Mouse (Mus musculus) hindbrain, embryonic 11.5 days (tissue): ENCODE measurements around the gene Dpp6. TPM values are rescaled to one million over a fixed set of nuclear protein-coding genes. Genes with fewer than 3 reads are reported as not detected.

Source experiments
- ATAC-seq: fragments of 200-750 bp; cut with Nextera tagmentation; 2 replicates; pipeline ENCODE4 v1.8.0; 2017; ENCODE audit warnings: mild to moderate bottlenecking, moderate TSS enrichment, moderate library complexity; ENCODE audit not compliant: low FRiP score
- DNase-seq: peaks from one replicate; pipeline ENCODE4 v3.0.0-alpha.2; 2015; ENCODE audit warnings: low spot score
- H3K27ac ChIP-seq: fragments of 300-500 bp; sonication (generic); 2 replicates; pipeline ENCODE4 v1.5.1; 2014; ENCODE audit warnings: mild to moderate bottlenecking, low read depth, low read length
- H3K27me3 ChIP-seq: fragments of 300-500 bp; sonication (generic); 2 replicates; pipeline ENCODE4 v1.6.1; 2014; ENCODE audit warnings: mild to moderate bottlenecking, low read length, moderate library complexity, mixed read lengths; ENCODE audit not compliant: control insufficient read depth, insufficient read depth
- H3K36me3 ChIP-seq: fragments of 300-500 bp; sonication (generic); 2 replicates; pipeline ENCODE4 v1.6.1; 2014; ENCODE audit warnings: mild to moderate bottlenecking, low read length, moderate library complexity, mixed read lengths; ENCODE audit not compliant: control insufficient read depth, insufficient read depth
- H3K4me1 ChIP-seq: fragments of 300-500 bp; sonication (generic); replicated peaks from 2 replicates; pipeline ENCODE4 v1.6.1; 2014; ENCODE audit warnings: low read length, mixed read lengths; ENCODE audit not compliant: control insufficient read depth, insufficient read depth
- H3K4me2 ChIP-seq: fragments of 300-500 bp; sonication (generic); replicated peaks from 2 replicates; pipeline ENCODE4 v1.6.1; 2014; ENCODE audit warnings: mild to moderate bottlenecking, low read depth, low read length
- H3K4me3 ChIP-seq: fragments of 300-500 bp; sonication (generic); 2 replicates; pipeline ENCODE4 v1.5.1; 2014; ENCODE audit warnings: low read depth, low read length
- H3K9ac ChIP-seq: fragments of 300-500 bp; sonication (generic); 2 replicates; pipeline ENCODE4 v1.6.1; 2014; ENCODE audit warnings: low read depth, low read length
- H3K9me3 ChIP-seq: fragments of 300-500 bp; sonication (generic); 2 replicates; pipeline ENCODE4 v1.6.1; 2016; ENCODE audit warnings: low read length; ENCODE audit not compliant: control insufficient read depth
- WGBS: fragments of 180-500 bp; shearing (Covaris S2); extraction: QIAGEN DNeasy Blood & Tissue Kit; methylation state at CpG from one replicate; pipeline ENCODE4 v1.1.7; 2014; 5-methylcytosine and 5-hydroxymethylcytosine counted together
- polyA plus RNA-seq: library from polyadenylated mRNA; unstranded; fragments of >200 nt; fragmentation: Nextera tagmentation; extraction: Ambion mirVana; gene quantifications from 2 replicates; pipeline ENCODE4 v1.2.1, GENCODE M21; 2014

Dpp6 gene
- polyA plus RNA-seq, 1 experiment from 2014 or later, result 13.8 TPM

DNA sequence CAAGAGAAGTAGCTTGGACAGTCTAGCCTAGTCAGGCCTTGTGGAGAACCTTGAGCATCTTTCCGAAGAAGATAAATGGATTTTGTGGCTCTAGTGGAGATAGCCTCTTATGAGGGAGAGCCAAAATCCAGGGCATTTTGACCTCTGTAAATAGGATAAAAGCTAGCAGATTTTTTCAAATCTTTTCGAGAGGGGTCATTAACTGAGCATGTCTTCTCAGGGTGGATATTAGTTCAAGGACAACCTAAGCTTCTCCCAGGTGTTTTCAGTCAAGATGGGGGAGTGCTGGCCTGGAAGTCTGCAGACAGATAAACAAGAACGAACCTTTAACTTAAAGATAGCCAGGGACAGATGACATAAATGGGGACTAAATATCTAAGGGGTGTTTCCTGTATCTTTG, 581.4 kb downstream of the Dpp6 start:
- DNase-seq (no peak), ATAC-seq (no peak)
- no peaks in the 10 kb centered on the region for H3K36me3 ChIP-seq
- no peak overlapping the region for H3K4me3 ChIP-seq
- no peak overlapping the region for H3K4me2 ChIP-seq
- no peaks in the 10 kb centered on the region for H3K27me3 ChIP-seq
- no peaks in the 10 kb centered on the region for H3K4me1 ChIP-seq
- WGBS, result 90% methylated on average over 3 of the region's 3 CpGs
- H3K9me3 ChIP-seq, result no peaks in the 10 kb centered on the region
- H3K27ac ChIP-seq, result no peak overlapping the region
- no peak overlapping the region for H3K9ac ChIP-seq

DNA sequence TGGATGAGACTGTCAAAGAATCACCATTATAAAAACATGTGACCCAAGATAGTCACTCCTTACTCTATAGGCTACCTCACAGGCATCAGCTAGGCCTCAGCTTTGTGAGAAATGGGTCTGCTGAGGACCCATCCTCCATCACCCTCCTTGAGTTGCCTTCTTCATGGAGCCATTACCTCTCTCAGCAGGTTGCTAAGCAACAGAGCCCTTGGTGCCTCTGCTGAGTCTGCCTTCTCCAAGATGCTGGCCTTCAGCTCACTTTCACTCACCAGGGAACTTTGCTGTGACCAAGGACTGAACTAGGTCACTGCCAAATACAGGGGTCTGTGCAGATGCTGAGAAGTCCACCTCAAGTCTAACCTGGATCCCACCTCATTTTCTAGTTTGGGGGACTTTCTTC, 582.1 kb downstream of the Dpp6 start:
- Histone ChIP-seq H3K27ac (no peak overlapping the region), H3K9me3 (no peaks in the 10 kb centered on the region), H3K9ac (no peak overlapping the region), H3K4me3 (no peak overlapping the region), H3K36me3 (no peaks in the 10 kb centered on the region), H3K4me1 (no peaks in the 10 kb centered on the region), H3K4me2 (no peak overlapping the region), H3K27me3 (no peaks in the 10 kb centered on the region)
- ATAC-seq, result no peak
- no peak for DNase-seq

DNA sequence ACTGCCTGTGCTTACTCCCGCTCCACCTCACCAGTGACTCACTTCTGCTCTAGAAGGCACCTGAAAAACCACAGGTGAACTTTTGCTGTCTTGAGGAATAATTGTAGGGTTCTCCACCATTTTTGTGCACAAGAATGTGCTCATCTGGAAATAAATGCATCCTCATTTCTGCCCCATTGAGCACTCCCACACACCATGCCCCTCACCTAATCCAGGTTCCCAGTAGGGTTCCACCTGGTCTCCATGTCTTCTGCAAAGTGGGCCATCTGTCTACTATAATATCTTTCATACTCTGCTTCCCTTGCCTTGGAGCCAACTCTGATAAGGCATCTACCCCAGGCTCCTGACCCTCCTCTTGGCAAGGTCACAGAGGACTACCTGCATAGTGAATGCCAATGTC, 585.6 kb downstream of the Dpp6 start:
- 100% methylated on average over 1 of the region's 1 CpGs for whole genome bisulfite sequencing
- Histone ChIP-seq H3K27me3 (no peaks in the 10 kb centered on the region), H3K9me3 (no peaks in the 10 kb centered on the region), H3K9ac (no peak overlapping the region), H3K4me3 (no peak overlapping the region), H3K4me1 (no peaks in the 10 kb centered on the region), H3K4me2 (no peak overlapping the region), H3K36me3 (no peaks in the 10 kb centered on the region), H3K27ac (no peak overlapping the region)
- DNase-seq (no peak), ATAC-seq (no peak)

DNA sequence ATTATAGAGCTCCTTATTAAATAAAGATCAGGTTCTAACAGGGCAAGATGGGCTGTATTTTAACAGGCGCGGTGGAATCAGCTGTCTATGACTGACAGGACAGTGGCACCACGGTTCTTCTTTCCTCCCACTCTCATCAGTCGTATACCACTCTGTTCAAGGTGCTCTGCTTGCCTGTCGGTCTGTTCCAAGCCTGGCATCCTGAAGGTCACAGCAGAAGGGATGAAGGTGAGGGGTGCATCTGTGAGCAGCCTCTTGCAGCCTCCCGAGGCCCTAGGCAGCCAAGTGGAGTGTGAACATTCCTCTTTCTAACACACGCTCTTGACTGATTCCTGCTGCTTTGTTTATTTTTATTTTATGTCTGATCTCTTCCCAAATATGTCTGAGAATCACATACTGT, 591.9 kb downstream of the Dpp6 start:
- Histone ChIP-seq H3K4me3 (no peak overlapping the region), H3K4me2 (no peak overlapping the region), H3K27me3 (no peaks in the 10 kb centered on the region), H3K27ac (no peak overlapping the region), H3K9ac (no peak overlapping the region), H3K4me1 (no peaks in the 10 kb centered on the region), H3K36me3 (no peaks in the 10 kb centered on the region), H3K9me3 (no peaks in the 10 kb centered on the region)
- WGBS, result 82% methylated on average over 7 of the region's 7 CpGs
- DNase-seq, result no peak
- ATAC-seq, result no peak

DNA sequence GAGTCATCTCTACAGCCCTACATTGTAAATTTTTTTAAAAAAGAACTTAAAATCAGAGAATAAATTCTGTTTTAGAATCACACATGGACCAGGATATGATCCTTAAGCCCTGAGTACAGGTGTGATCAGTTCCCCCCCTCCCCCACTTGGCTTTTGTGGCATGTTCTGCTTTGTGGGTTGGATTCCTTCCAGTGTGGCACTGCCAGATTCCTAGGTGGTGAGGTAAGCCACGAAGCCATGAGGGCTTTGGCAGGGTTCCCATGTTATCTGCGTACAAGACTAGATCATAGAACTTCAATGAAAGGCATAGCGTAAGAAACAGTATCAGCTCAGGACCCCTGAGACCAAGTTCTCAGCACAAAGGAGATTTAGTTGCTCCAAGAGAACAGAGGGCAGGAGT, 596.0 kb downstream of the Dpp6 start:
- H3K4me3 ChIP-seq, result no peak overlapping the region
- DNase-seq (no peak), ATAC-seq (no peak)
- 85% methylated on average over 3 of the region's 3 CpGs for WGBS
- no peaks in the 10 kb centered on the region for H3K36me3 ChIP-seq
- no peak overlapping the region for H3K4me2 ChIP-seq
- no peaks in the 10 kb centered on the region for H3K9me3 ChIP-seq
- H3K4me1 ChIP-seq, result no peaks in the 10 kb centered on the region
- no peaks in the 10 kb centered on the region for H3K27me3 ChIP-seq
- no peak overlapping the region for H3K9ac ChIP-seq
- H3K27ac ChIP-seq, result no peak overlapping the region

DNA sequence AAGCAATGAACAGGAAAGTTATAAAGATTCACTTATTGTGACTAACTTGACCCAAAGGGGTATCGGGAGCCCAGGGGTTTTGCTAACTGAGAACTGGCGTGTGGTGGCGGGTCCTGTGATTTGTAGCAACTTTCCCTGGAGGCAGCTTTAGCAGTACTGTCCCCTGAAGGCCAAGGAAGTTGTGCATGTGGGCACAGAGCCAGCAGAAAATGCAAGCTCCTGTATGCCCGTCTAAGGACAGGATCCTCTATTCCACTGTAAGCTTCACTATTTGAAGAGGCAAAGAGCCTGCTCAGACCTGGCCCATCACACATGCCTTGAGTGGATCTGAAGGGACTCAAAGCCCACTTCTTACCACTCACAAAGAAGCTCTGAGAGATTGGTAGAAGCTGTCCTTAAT, 598.5 kb downstream of the Dpp6 start:
- Histone ChIP-seq H3K9ac (no peak overlapping the region), H3K4me1 (no peaks in the 10 kb centered on the region), H3K4me3 (no peak overlapping the region), H3K36me3 (no peaks in the 10 kb centered on the region), H3K9me3 (no peaks in the 10 kb centered on the region), H3K27me3 (no peaks in the 10 kb centered on the region), H3K4me2 (no peak overlapping the region), H3K27ac (no peak overlapping the region)
- 80% methylated on average over 4 of the region's 4 CpGs for WGBS
- DNase-seq, result no peak
- ATAC-seq, result no peak

DNA sequence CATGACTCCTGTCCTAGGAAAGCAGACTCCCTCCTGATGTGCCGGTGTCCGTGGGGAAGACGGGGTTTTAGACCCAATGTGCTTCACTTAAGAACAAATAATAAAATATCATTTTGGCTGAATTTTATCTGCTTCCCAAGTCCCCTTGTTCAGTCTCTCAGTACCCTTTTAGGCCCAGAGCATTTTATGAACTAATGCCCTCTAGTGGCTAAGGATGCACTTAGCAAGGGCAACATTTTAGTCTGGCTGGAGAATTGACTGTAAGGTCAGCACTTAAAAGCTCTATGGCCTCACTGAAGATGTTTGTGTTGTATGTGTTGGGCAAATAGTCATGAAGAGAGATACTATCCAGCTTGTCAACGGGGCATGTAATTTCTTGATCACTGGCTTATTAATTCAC, 599.6 kb downstream of the Dpp6 start:
- H3K4me3 ChIP-seq, result no peak overlapping the region
- H3K4me1 ChIP-seq, result no peaks in the 10 kb centered on the region
- ATAC-seq, result no peak
- no peak overlapping the region for H3K4me2 ChIP-seq
- no peaks in the 10 kb centered on the region for H3K9me3 ChIP-seq
- H3K36me3 ChIP-seq, result no peaks in the 10 kb centered on the region
- H3K27me3 ChIP-seq, result no peaks in the 10 kb centered on the region
- H3K27ac ChIP-seq, result no peak overlapping the region
- DNase-seq, result peak; percentile 58
- no peak overlapping the region for H3K9ac ChIP-seq
- WGBS, result 72% methylated on average over 4 of the region's 4 CpGs

DNA sequence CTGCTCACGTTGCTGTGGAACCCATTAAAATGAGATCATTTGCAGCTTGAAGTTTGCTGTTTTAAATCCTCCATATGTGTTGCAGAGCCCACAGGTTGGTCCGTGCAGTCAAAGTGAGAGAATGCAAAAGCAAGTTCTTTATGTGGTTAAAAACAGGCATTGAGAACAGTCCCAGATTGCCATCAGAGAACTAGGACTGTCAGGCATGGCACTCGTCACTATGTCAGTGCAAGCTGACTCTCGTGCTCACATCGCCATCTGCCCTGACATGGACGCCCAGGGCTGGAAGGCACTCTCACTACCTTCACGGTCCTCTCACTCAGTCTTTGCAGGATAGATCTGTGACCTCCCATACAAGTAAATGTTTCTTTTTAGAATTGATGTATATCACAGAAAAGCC, 600.4 kb downstream of the Dpp6 start:
- Histone ChIP-seq H3K36me3 (no peaks in the 10 kb centered on the region), H3K4me3 (no peak overlapping the region), H3K9ac (no peak overlapping the region), H3K4me1 (no peaks in the 10 kb centered on the region), H3K4me2 (no peak overlapping the region), H3K27ac (no peak overlapping the region), H3K27me3 (no peaks in the 10 kb centered on the region), H3K9me3 (no peaks in the 10 kb centered on the region)
- ATAC-seq (no peak), DNase-seq (no peak)
- WGBS, result 73% methylated on average over 7 of the region's 7 CpGs

DNA sequence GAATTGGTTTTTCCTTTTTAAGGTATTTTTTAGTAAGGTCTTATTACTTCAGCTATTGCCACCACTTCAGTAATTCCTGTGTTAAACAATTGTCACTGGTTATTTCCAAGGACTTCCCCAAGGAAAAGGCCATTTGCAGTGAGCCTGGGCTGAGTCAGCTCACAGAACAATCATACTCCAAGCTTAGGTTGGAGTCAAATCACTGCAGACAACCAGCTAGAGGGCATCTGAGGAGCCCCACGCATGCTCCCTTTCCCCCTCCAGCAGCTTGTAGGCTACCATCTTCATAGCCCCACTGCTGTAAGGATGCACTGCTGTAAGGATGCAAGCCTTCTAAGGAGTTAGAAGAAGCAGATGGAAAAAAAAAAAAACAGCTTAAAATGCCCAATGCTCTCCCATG, 601.9 kb downstream of the Dpp6 start:
- WGBS, result 84% methylated on average over 1 of the region's 1 CpGs
- DNase-seq (no peak), ATAC-seq (no peak)
- Histone ChIP-seq H3K36me3 (no peaks in the 10 kb centered on the region), H3K4me3 (no peak overlapping the region), H3K4me1 (no peaks in the 10 kb centered on the region), H3K27me3 (no peaks in the 10 kb centered on the region), H3K9ac (no peak overlapping the region), H3K27ac (no peak overlapping the region), H3K4me2 (no peak overlapping the region), H3K9me3 (no peaks in the 10 kb centered on the region)
